Mouse (Mus musculus): ENCODE measurements around the gene Prim2. TPM values are rescaled to one million over a fixed set of nuclear protein-coding genes. Genes with fewer than 3 reads are reported as not detected.

Prim2 gene
- polyA plus RNA-seq, 1 experiment from 2014 or later: 15.7 TPM

DNA sequence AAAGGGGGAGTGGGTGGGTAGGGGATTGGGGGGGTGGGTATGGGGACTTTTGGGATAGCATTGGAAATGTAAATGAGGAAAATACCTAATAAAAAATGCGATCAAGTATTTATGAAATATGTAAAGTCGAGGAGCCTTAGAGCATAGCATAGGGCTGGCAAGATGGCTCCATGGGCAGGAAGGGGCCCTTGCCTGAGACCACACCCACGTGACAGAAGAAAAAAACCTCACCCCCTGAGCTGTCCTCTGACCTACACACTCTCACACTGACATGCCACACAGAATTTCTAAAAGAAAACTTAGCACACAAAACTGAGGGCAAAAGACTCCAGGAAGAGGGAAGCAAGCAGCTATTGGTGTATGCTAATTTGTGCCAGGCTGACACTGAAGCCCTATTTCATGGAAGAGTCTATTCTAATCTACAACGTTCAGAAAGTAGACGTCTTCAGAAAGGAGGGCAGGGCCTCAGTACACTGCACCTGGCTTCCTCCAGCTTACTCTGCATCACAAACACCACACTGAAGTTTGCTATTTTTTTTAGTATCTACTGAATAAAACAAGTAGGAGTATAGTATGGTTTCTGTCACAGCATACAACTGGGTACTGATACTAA, 65.4 kb downstream of the Prim2 start:
- 78% methylated on average over 5 of the region's 5 CpGs for WGBS
- no peak for ATAC-seq (replicated peaks; ENCODE audit: insufficient number of reproducible peaks, insufficient read depth, low FRiP score, low read depth)
- no peak overlapping the region for H3K27ac ChIP-seq
- no peaks in the 10 kb centered on the region for H3K27me3 ChIP-seq
- H3K4me3 ChIP-seq: no peak overlapping the region
- no peaks in the 10 kb centered on the region; the same call in 1 of the 2 replicates for H3K36me3 ChIP-seq
- H3K9me3 ChIP-seq (replicated peaks): no peaks in the 10 kb centered on the region
- H3K4me1 ChIP-seq (replicated peaks): 0 out of 2 replicates have a peak, but pooled peaks cover 2% of the 10 kb centered on the region
- H3K4me2 ChIP-seq: no peak overlapping the region
- H3K9ac ChIP-seq: no peak overlapping the region

DNA sequence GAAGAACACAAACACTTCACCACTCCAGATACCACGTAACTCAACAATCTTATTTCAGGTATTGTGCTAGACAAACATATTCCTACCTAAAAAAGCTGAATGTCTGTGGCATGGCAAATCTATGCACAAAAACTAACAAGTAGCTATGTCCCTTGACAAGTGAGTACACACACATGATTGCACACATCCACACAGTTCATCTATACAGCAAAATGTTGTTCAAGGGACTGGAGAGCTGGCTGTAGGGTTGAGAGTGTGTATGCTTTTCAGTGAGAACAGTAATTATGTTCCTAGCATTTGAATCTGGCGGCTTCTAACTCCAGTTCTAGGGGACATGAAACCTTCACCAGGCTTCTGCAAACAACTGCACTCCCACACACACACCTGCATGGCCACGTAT, 69.9 kb downstream of the Prim2 start:
- no peaks in the 10 kb centered on the region for H3K9me3 ChIP-seq (replicated peaks)
- no peak overlapping the region for H3K4me2 ChIP-seq
- 0 out of 2 replicates have a peak, but pooled peaks cover 6% of the 10 kb centered on the region for H3K36me3 ChIP-seq
- no peak overlapping the region for H3K27ac ChIP-seq
- no peaks in the 10 kb centered on the region for H3K27me3 ChIP-seq
- ATAC-seq (replicated peaks; ENCODE audit: insufficient number of reproducible peaks, insufficient read depth, low FRiP score, low read depth): no peak
- 87% methylated on average over 3 of the region's 3 CpGs for WGBS
- no peak overlapping the region for H3K4me3 ChIP-seq
- no peaks in the 10 kb centered on the region for H3K4me1 ChIP-seq (replicated peaks)
- H3K9ac ChIP-seq: no peak overlapping the region

DNA sequence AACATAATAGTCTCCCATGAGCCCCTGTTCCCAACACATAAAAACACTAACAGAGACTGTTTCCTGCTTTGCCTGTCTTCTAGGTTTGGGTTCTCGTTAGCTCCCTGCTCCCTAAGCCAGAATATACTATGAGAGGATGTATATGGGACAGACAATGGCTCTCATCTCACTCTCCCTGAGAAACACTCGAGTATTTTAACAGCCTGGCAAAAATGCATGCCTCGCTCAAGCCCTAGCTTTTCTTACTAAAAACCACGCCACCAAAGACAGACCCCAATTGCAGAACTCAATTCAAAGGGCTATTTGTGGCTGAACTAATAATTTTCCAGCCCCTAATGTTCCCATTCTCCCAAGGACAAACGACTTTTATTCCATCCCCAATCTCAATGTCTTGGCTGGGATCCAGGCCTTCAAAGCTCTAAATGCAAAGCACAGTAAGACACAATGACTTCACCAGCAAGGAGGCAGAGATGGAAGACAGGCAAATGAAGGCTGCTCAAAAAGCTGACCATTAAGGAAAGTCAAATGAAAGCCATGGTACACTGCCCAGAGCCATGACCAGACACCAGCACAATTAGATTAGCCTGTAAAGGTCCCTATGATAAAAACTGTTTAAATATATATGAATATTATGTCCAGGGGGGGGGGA, 70.5 kb downstream of the Prim2 start:
- Histone ChIP-seq H3K4me2 (no peak overlapping the region), H3K9me3 (replicated peaks) (no peaks in the 10 kb centered on the region), H3K4me3 (no peak overlapping the region), H3K4me1 (replicated peaks) (no peaks in the 10 kb centered on the region), H3K27me3 (no peaks in the 10 kb centered on the region), H3K27ac (no peak overlapping the region), H3K36me3 (0 out of 2 replicates have a peak, but pooled peaks cover 6% of the 10 kb centered on the region), H3K9ac (no peak overlapping the region)
- no peak for ATAC-seq (replicated peaks; ENCODE audit: insufficient number of reproducible peaks, insufficient read depth, low FRiP score, low read depth)
- WGBS: 82% methylated on average over 5 of the region's 5 CpGs

DNA sequence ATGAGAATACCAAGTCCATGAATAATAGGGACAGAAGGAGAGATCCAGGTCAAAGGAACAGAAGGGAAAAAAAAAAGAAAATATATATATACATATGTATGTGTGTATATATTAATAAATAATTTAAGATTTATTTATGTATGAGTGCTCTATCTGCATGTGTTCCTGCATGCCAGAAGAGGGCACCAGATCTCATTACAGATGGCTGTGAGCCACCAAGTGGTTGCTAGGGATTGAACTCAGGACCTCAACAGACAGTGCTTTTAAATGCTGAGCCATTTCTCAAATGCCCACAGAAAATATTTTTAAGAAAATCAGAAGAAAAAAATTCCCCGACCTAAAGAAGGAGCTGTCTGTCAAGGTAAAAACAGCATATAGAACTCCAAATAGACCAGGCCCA, 72.6 kb downstream of the Prim2 start:
- ATAC-seq (replicated peaks; ENCODE audit: insufficient number of reproducible peaks, insufficient read depth, low FRiP score, low read depth): no peak
- Histone ChIP-seq H3K9ac (no peak overlapping the region), H3K27me3 (no peaks in the 10 kb centered on the region), H3K9me3 (replicated peaks) (no peaks in the 10 kb centered on the region), H3K4me3 (no peak overlapping the region), H3K4me2 (no peak overlapping the region), H3K36me3 (0 out of 2 replicates have a peak, but pooled peaks cover 6% of the 10 kb centered on the region), H3K4me1 (replicated peaks) (no peaks in the 10 kb centered on the region), H3K27ac (no peak overlapping the region)
- 91% methylated on average over 1 of the region's 1 CpGs for WGBS

DNA sequence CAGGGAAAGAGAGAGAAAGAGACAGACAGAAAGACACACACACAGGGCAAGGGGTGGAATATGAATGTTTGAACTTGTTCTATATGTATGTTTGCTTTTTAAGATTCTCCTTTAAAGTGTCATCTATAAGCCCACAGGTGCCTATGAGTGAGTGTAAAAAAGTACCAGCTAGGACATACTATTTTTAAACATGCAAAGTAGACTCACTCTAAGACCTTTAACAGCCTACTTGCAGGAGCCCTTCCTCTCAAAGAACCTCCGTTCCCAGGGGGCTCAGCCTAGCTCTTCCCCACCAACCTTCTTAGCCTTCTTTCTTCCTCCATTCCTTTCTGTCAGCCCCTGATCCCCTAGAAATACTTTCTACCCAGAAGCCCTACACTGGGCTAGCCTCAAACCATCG, 73.7 kb downstream of the Prim2 start:
- Histone ChIP-seq H3K9me3 (replicated peaks) (no peaks in the 10 kb centered on the region), H3K36me3 (0 out of 2 replicates have a peak, but pooled peaks cover 6% of the 10 kb centered on the region), H3K27ac (no peak overlapping the region), H3K9ac (no peak overlapping the region), H3K4me2 (no peak overlapping the region), H3K4me3 (no peak overlapping the region), H3K4me1 (replicated peaks) (no peaks in the 10 kb centered on the region), H3K27me3 (no peaks in the 10 kb centered on the region)
- 78% methylated on average over 2 of the region's 2 CpGs for WGBS
- ATAC-seq (replicated peaks; ENCODE audit: insufficient number of reproducible peaks, insufficient read depth, low FRiP score, low read depth): no peak

DNA sequence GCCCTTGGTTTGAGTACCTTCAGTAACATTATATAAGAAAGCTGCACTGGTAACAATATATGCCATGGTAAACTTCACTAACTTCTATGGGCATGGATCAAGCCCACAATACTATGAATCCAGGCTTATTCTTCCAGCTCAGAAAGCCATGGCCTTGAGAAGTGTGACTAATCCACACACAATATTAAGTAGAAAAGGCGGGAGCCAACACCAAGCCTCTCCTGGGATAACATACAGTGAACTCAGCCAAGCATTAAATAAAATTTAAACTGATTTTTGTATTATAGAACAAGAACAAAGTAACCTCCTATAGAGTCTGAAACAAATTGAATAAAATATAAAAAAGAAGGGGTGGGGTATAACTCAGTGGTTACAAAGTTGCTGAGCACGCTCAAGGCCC, 74.6 kb downstream of the Prim2 start:
- H3K4me1 ChIP-seq (replicated peaks): no peaks in the 10 kb centered on the region
- WGBS: 91% methylated on average over 2 of the region's 2 CpGs
- H3K4me3 ChIP-seq: no peak overlapping the region
- no peaks in the 10 kb centered on the region for H3K9me3 ChIP-seq (replicated peaks)
- no peak overlapping the region for H3K4me2 ChIP-seq
- H3K9ac ChIP-seq: no peak overlapping the region
- H3K27ac ChIP-seq: no peak overlapping the region
- no peaks in the 10 kb centered on the region for H3K27me3 ChIP-seq
- 0 out of 2 replicates have a peak, but pooled peaks cover 6% of the 10 kb centered on the region for H3K36me3 ChIP-seq
- ATAC-seq (replicated peaks; ENCODE audit: insufficient number of reproducible peaks, insufficient read depth, low FRiP score, low read depth): no peak

DNA sequence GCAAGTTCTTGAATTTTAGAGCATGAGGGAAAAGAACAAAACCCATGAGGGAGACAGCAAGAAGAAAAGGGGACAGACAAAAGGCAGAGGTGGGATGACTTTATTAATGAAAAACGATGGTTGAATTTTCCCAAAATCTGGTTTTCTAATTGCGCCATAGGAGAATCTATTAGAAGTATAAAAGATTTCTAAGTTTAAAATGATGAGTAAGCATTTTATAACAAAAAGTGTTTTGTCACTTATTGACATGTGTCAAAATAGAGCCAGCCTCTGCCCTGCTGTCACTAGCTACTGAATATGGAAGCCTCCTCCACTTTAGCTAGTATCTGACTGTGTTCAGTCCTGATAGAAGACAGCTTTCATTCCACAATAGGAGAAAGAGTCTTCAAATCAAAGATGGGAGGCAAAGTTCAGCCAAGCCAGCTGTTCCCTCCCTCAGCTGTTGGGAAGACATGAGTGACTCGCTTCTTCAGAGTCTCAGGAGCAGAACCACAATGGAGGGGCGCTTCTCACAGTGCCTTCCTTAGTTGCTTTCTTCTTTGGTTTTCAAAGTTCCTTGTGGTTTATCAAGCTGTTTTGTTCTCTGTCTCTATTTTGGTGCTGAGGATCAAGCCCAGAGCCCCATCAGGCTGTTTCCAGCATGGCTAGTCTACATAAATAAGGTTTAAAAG, 75.7 kb downstream of the Prim2 start:
- no peak overlapping the region for H3K27ac ChIP-seq
- H3K27me3 ChIP-seq: no peaks in the 10 kb centered on the region

DNA sequence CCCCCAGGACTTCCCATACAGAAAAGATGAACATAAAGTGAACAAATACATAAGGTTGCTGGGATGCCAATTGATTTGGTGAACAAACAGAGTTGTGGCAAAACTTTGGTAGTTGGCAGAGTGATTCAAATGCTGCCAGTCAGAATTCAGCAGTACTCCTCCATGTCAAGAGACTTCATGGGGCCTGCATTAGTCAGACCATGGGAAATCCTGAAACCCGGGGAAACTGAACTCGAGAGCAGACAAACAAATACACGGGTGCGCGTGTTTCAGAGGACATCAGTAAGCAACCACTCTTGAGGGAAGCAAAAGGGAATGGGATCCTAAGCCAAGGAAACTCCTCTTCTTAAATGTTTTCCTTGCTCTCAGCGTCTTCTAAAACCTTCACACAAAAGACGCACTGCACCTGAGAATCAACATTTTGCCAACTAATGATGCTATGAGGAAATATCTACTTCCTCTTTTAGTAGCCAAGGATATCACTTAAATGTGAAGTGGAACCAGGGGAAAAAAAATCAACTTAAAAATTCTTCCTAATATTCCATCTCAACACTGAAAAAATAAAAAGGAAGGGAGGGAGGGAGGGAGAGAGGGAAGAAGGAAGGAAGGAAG, 77.5 kb downstream of the Prim2 start:
- ATAC-seq (replicated peaks; ENCODE audit: insufficient number of reproducible peaks, insufficient read depth, low FRiP score, low read depth): no peak
- Histone ChIP-seq H3K4me3 (no peak overlapping the region), H3K9me3 (replicated peaks) (no peaks in the 10 kb centered on the region), H3K27me3 (no peaks in the 10 kb centered on the region), H3K36me3 (no peaks in the 10 kb centered on the region), H3K27ac (no peak overlapping the region), H3K4me2 (no peak overlapping the region), H3K9ac (no peak overlapping the region), H3K4me1 (replicated peaks) (no peaks in the 10 kb centered on the region)
- WGBS: 93% methylated on average over 7 of the region's 7 CpGs

More for the DNA sequence above, 75.7 kb downstream of the Prim2 start:
- H3K9ac ChIP-seq: no peak overlapping the region
- H3K9me3 ChIP-seq (replicated peaks): no peaks in the 10 kb centered on the region
- H3K4me1 ChIP-seq (replicated peaks): no peaks in the 10 kb centered on the region
- ATAC-seq (replicated peaks; ENCODE audit: insufficient number of reproducible peaks, insufficient read depth, low FRiP score, low read depth): no peak
- WGBS: 82% methylated on average over 4 of the region's 4 CpGs
- H3K36me3 ChIP-seq: 0 out of 2 replicates have a peak, but pooled peaks cover 5% of the 10 kb centered on the region
- no peak overlapping the region for H3K4me2 ChIP-seq
- H3K4me3 ChIP-seq: no peak overlapping the region

DNA sequence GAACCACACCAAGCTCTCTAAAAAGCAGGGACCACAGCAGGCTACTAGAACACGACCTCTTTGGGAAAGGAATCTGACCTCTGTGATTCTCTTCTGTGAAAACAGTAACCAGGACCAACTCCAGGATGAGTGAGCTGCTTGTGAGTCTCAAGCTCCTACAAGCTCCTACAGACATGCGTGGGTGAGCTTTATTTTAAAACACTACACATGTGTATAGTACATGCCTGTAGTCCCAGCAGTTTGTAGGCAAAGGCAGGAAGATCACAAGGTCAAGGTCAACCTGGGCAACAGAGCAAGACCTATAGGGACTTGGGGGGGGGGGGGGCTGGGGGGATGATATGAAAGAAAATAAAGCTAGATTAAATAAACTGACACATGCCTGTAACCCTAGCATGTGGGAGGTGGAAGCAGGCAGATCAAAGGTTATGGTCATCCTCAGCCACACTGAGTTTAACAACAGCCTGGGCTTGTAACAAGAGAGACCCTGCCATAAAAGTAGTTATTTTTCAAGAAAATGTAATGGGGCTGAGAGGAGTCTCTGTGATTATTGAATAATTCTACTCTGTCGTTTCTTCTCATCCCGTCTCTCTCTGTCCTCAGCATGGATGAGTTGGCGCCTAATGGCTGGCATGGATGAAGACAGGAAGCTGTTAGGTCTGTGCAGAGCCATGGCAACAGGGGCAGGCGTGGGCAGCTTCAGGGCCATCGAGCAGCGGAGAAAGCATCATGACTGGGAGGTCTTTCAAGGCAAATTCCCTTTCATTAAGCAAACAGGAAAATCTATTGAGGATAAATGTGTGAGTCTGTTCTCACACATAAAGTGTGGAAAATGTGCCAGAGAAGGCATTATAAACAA, 78.8 kb downstream of the Prim2 start:
- no peak overlapping the region for H3K4me3 ChIP-seq
- H3K27me3 ChIP-seq: no peaks in the 10 kb centered on the region
- 75% methylated on average over 8 of the region's 8 CpGs for WGBS
- no peaks in the 10 kb centered on the region for H3K4me1 ChIP-seq (replicated peaks)
- H3K9ac ChIP-seq: no peak overlapping the region
- no peaks in the 10 kb centered on the region for H3K36me3 ChIP-seq
- H3K27ac ChIP-seq: no peak overlapping the region
- no peaks in the 10 kb centered on the region for H3K9me3 ChIP-seq (replicated peaks)
- ATAC-seq (replicated peaks; ENCODE audit: insufficient number of reproducible peaks, insufficient read depth, low FRiP score, low read depth): no peak
- no peak overlapping the region for H3K4me2 ChIP-seq

DNA sequence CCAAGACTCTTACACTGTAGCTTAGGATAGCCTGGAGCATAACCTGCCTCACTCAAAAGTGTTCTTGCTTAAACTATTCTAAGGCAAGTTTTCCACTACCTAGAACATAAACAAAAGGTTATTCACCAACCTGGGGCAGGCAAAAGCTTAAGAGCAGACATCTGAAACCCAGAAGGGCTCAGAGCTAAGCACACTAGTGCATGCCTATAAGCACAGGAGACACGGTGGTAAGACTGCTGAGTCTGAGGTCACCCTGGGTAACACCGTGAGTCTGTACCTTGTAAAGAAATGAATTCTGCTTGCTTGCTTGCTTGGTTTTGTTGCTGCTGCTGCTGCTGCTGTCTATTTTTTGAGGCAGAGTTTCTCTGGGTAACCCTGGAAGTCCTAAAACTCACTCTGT, 80.1 kb downstream of the Prim2 start:
- no peak overlapping the region for H3K4me3 ChIP-seq
- no peak overlapping the region for H3K27ac ChIP-seq
- WGBS: 66% methylated on average over 2 of the region's 2 CpGs
- H3K9ac ChIP-seq: no peak overlapping the region
- no peaks in the 10 kb centered on the region for H3K36me3 ChIP-seq
- ATAC-seq (replicated peaks; ENCODE audit: insufficient number of reproducible peaks, insufficient read depth, low FRiP score, low read depth): no peak
- H3K4me1 ChIP-seq (replicated peaks): no peaks in the 10 kb centered on the region
- no peak overlapping the region for H3K4me2 ChIP-seq
- H3K9me3 ChIP-seq (replicated peaks): no peaks in the 10 kb centered on the region
- no peaks in the 10 kb centered on the region for H3K27me3 ChIP-seq

DNA sequence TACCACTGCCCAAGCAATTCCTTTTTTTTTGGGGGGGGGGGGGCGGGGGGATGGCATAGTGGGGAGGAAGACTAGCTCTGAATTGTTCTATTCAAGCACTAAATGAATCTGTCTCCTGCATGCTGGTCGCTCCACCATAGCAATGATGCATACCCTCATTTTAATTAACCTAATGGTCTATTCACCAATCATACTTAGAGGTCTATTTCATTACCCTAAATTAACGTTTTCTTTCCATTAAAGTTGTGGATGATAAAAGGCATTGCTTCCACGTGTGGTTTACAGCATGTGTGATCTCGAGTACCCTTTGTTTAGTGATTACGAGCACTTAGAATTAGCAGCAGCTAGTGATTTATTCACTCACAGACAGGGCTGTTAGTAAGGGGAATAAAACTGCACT, 81.0 kb downstream of the Prim2 start:
- 65% methylated on average over 6 of the region's 6 CpGs for WGBS
- Histone ChIP-seq H3K9me3 (replicated peaks) (no peaks in the 10 kb centered on the region), H3K4me2 (no peak overlapping the region), H3K27ac (no peak overlapping the region), H3K27me3 (no peaks in the 10 kb centered on the region), H3K9ac (no peak overlapping the region), H3K4me3 (no peak overlapping the region), H3K4me1 (replicated peaks) (no peaks in the 10 kb centered on the region), H3K36me3 (no peaks in the 10 kb centered on the region)
- no peak for ATAC-seq (replicated peaks; ENCODE audit: insufficient number of reproducible peaks, insufficient read depth, low FRiP score, low read depth)
